Mouse (Mus musculus): ENCODE measurements at regions not wholly inside any gene's neighbourhood (a gene's known extent, or its start where the extent isn't known, plus 50 kb on each side); places are given as distances from the start of the nearest gene placed in this dataset.

DNA sequence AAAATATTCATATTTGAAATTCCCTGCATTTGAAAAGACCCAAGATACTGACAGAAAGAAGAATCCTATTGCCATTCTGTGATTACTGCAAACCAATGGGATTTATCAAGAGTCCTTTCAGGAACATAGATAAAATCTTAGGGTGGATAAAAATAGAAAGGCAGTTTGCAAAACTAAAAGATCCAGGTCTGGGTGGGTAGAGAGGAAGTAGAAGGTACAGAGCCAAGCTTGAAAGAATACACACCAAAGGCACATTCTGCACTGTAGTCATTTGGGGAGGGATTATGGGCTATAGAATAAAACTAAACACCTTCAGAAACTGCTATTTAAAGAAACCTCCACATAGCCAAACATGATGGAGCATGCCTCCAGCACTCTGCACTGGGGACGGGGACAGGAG is 288.5 kb upstream of the 4930412O13Rik start:
- DNase-seq (ENCODE audit: low spot score): no peak

GRCm38 (mm10) chr2:9593931-9594330 is 287.1 kb upstream of the 4930412O13Rik start:
- no peak for DNase-seq (ENCODE audit: low spot score)

DNA sequence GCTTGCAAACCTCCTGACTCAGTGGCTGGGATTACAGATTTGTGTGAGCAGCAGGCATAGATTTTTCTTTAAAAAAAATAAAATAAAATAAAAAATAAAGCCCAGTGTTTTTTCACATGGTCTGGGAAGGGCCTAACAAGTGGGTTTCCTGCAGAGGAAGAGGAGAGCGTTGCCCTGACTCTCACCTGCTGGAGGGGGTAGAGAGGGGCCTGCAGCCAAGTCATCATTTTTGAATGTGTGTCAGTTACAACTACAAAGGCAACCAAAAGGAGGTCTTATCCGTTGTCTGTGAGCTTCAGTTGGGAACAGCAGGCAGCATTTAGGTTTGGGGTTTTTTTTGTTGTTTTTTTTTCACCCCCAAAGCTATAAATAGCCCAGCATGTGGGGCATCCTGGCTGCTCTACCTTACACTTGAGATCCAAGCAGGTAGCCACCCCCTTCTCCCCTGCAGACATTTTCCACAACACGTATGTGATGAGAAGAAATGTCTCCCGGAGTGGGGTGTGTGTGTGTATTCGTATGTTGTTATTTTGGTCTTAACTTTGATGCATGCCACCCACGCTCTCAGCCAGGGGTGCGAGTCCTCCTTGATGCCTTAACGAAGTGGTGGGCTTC is 285.7 kb upstream of the 4930412O13Rik start:
- DNase-seq (ENCODE audit: low spot score): no peak

- DNase-seq (ENCODE audit: low spot score): no peak
These were observed 284.9 kb upstream of the 4930412O13Rik start for GRCm38 (mm10) chr2:9596135-9596534.

DNA sequence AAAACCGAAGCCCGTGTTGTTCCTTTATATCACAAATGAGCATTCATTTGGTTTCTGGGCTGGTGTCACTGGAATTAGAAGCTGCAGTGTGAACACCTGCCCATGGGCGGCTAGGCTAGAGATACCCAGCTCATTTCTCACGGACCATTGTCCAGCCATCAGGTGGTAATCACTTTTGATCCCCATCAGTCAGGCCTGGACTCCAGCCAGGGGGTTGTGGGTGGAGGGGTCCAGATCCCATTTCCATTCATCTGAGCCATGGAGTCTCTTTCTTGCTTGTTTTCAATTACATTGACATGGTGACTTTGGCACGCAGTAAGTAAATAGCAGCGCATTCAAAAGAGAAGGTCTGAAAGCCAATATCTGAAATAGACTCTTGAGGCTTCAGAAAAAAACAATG is 276.1 kb upstream of the 4930412O13Rik start:
- no peak for DNase-seq (ENCODE audit: low spot score)

GRCm38 (mm10) chr2:9607547-9607946 is 273.5 kb upstream of the 4930412O13Rik start:
- no peak for DNase-seq (ENCODE audit: low spot score)

DNA sequence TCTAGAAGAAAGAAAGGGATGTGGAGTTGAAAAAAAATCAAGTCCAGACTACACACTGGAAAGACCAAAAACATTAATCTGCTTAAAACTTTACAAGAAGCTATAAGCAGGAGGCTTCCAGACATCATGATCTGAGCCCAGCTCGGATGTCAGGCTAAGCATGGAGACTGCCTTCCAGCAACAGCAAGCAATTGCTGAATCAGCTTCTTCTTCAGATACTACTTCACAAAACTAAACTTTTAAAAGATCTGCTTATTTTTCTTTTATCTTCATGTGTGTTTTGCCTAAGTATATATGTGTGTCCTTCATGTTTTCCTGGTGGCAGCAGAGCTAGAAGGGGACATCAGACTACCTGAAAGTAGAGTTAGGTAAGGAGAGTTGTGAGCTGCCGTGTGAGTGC is 266.6 kb upstream of the 4930412O13Rik start:
- no peak for DNase-seq (ENCODE audit: low spot score)

GRCm38 (mm10) chr2:9616292-9616691 is 264.8 kb upstream of the 4930412O13Rik start:
- no peak for DNase-seq (ENCODE audit: low spot score)

DNA sequence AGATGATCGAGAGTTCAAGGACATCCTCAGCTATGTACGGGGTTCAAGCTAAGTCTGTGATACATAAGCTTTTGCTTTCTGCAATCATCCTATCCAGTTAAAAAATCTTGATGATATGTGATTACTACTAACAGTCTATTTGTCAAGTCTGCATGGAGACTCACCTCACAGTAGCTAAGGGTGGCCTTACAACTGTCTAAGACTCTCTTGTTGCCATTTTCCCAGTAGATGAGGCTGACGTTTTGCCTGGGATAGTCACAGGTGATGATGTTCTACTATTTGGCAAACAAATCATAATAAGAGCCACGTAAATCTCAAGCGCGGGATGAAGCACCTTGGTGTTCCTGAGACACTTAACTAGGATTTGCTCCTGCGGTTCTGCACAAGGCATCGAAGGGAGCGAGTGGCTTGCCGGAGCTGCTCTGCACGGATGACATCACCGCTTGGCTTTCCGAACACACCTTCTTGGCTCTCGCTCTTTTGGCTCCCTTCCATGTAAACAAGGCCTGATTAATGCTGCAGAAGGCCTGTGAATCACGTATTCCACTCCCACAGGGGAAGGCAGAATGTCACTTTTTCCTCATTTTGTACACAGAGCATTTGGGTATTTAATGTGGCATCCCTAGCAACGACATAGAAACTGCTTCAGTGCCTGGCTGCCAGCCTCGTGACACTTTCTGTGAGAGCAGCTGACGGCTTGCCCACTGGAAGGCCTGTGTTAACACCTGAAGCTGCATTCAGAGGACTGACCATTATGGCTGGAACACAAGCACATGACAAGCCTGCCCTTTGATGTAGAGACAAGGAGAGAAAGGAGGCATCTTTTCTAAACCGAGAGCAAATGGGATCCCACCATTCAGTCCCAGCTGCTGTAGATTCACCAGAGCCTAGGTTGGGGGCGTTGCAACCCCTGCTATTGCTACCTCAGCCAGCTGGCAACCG is 260.5 kb upstream of the 4930412O13Rik start:
- peak; percentile 46 for DNase-seq (ENCODE audit: low spot score)

DNA sequence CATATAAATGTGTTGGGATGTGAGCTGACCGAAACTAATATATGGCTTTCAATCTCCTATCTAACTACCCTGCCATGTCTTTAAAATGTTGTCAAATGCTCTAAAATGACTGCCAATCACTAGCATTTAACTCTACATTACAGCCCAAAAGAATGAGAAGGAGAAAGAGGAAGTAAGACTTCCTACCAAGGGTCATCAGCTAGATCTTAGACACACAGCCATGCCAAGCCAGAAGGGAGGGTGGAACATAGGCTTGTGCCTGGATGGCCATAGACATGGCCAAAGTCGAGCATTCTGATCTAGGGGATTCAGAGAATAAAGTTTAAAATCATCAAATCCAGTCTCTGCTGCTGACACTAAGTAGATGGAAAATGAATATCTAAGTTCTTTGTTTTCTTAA is 257.4 kb upstream of the 4930412O13Rik start:
- no peak for DNase-seq (ENCODE audit: low spot score)

GRCm38 (mm10) chr2:9628026-9628425 is 253.0 kb upstream of the 4930412O13Rik start:
- DNase-seq (ENCODE audit: low spot score): no peak

DNA sequence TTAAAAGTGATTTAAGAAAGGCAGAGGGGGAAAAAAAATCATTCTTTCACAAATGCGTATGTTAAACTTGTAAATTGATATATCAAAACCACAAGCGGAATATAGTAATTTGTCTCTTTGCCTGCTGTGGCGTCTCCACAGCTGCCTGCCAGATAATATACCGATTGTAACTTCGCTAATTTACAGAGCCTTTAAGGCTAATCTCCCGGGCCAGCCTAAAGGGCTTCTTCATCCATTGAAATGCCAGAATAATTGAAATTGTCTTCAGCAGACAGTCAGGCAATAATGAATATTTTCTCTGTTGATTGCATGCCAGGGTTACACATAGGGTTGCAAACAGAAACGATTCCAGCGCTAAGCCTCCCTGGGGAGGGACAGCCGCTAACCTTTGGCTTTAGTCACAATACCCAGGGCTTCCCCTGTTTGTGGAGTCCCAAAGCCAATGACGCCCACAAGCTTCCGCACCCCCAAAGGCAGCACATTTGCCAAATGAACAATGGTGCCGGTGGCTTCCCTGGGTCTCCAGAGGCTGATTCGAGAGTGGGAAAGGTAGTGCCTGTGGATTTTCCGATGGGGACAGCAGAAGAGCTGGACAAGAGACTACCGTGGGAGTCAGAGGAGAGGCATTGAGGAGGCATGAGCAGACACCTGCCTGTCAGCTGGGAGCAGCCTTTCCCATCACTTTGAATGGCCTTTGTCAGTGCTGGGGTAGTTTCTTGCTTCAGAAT is 248.2 kb upstream of the 4930412O13Rik start:
- no peak for DNase-seq (ENCODE audit: low spot score)

DNA sequence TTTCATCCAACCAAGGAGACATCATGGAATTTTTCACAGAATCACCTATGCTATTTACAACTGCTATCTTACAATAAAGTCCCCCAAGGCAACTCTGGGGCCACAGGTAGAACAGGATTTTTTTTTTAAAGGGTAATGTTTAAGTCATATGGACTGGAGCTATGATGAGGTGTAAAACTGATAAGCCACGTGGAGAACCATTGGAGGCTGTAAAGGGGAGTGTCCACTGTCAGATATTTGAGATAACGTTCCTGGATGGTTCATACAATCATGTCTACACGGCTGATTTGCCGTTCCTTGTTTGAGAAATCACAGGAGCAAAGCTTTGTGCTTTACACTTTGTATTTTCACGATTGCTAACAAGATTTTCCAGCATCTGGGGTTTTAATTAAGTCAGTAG is 241.8 kb upstream of the 4930412O13Rik start:
- DNase-seq (ENCODE audit: low spot score): no peak

DNA sequence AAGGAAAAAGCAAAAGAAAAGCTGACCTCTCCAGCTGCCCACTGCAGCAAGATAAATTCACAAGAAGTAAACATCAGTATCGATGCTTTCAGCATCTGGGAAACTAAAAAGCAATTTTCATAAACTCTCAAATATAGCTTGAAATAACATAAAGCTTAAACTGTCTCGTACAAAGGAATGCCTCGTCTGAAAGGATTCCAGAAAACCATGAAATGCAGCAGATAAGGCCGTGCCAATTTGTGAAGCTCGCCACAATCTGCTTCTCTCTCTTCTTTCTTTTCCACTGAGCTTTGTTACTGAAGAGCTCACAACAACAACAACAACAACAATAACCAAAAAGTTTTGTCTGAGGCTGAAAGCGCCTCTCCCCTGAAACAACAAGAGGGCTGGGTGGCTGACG is 239.4 kb upstream of the 4930412O13Rik start:
- DNase-seq (ENCODE audit: low spot score): no peak

GRCm38 (mm10) chr2:9642411-9642810 is 238.6 kb upstream of the 4930412O13Rik start:
- DNase-seq (ENCODE audit: low spot score): no peak

DNA sequence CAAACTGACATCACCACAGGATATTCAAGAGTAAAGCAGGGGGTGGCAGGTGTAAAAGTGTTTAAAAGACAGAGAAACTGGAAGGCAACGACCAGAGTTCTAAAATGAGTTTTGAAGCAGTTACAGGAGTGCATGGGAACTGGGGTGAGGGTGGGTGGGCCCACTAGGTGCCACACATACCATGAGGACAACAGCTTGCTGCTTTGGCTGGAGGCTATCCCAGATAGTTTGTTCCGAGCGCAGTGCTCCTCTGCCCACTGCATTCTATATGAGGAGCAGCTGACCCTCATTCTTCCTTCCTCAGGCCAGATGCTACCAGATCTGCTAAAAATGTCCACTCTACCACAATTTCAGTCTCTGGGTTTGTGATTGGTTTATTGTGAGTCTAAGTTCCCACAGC is 234.6 kb upstream of the 4930412O13Rik start:
- DNase-seq (ENCODE audit: low spot score): no peak

GRCm38 (mm10) chr2:9646963-9647362 is 234.1 kb upstream of the 4930412O13Rik start:
- DNase-seq (ENCODE audit: low spot score): no peak

- DNase-seq (ENCODE audit: low spot score): no peak
These were observed 231.0 kb upstream of the 4930412O13Rik start for GRCm38 (mm10) chr2:9650082-9650481.

DNA sequence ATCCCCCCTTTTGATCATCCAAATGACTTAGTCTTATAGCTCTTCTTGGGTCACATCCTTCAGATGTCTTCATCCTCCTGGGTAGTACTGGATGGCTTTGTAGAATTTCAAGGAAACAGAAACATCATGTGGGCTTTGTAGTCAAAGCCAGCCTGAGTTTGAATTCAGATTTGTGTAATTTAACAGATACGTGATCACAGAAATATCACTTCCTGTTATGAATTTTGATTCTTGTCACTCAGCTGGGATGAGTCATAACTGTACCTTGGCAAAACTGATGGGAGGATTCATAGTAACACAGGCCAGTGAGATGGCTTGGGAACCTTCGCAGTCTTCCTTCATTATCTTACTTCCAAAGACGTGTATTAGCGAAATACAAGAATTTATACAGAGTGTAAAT is 222.2 kb upstream of the 4930412O13Rik start:
- no peak for DNase-seq (ENCODE audit: low spot score)

DNA sequence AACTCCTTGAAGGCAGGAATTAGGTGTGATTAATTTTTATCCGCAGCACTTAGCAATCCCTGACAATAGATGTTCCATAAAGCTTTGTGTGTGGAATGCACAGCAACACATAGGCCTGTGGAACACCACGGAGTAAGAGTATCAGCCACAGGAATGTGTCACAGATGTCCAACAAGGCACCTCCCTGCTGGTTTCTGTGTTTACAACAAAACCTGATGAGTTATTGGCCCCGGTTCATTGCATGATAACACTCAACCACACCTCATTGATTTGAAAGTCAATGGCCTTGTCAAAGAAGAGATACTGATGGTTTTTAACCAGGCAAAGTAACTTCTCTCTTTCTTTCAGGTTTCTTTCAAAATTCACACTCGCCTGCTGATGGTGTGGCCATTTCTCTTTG is 211.4 kb upstream of the 4930412O13Rik start:
- DNase-seq (ENCODE audit: low spot score): no peak

DNA sequence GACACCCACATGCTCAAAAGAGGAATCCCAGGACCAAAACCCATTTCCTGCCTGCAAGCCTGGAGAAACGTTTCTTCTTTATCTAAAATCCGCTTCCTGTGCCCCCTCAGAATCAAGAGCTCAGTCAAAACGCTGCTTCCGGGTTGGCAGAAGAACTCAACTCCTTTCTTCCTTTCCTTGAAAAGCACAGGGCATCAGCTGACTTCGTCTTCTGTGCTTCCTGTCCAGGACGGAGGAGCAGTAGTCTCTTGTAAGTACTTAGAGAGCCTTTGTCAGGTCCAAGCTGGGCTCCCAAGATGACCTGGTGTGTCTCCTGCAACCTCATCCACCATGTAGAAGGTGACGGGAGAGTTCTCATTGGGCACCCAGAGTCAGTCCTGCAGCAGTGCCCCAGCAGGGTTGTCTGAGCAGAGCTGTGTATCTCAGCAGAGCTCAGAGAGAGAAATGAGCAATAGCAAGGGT is 199.3 kb upstream of the 4930412O13Rik start:
- no peak for DNase-seq (ENCODE audit: low spot score)

GRCm38 (mm10) chr2:9683673-9684210 is 197.3 kb upstream of the 4930412O13Rik start:
- no peak for DNase-seq (ENCODE audit: low spot score)
